Mouse (Mus musculus): Measurements from ENCODE around the gene Ninj1. TPM values are rescaled to one million over a fixed set of nuclear protein-coding genes. Genes with fewer than 3 reads are reported as not detected.

Gene Ninj1
- polyA plus RNA-seq, 1 experiment from 2014 or later: 54.5 TPM

Other genes with a start within 250 kb of the Ninj1 start
- gene Fam120a, start 219.5 kb upstream of the Ninj1 start, polyA plus RNA-seq (2014; fragmentation: Nextera tagmentation; extraction: Ambion mirVana): 47.3 and 48.1 TPM in 2 replicates
- 4.2 and 4.4 TPM in 2 replicates for gene Wnk2, start 39.5 kb upstream of the Ninj1 start, polyA plus RNA-seq (2014; fragmentation: Nextera tagmentation; extraction: Ambion mirVana)
- 48.5 and 57.0 TPM in 2 replicates for gene Card19, start 28.6 kb downstream of the Ninj1 start, polyA plus RNA-seq (2014; fragmentation: Nextera tagmentation; extraction: Ambion mirVana)
- gene Susd3, start 61.2 kb downstream of the Ninj1 start, polyA plus RNA-seq (2014; fragmentation: Nextera tagmentation; extraction: Ambion mirVana): 0.95 and 1.8 TPM in 2 replicates
- gene Fgd3, start 132.8 kb downstream of the Ninj1 start, polyA plus RNA-seq (2014; fragmentation: Nextera tagmentation; extraction: Ambion mirVana): 0.51 and 0.56 TPM in 2 replicates
- 24.2 and 26.0 TPM in 2 replicates for gene Bicd2, start 154.1 kb downstream of the Ninj1 start, polyA plus RNA-seq (2014; fragmentation: Nextera tagmentation; extraction: Ambion mirVana)
- gene Ippk, start 233.8 kb downstream of the Ninj1 start, polyA plus RNA-seq (2014; fragmentation: Nextera tagmentation; extraction: Ambion mirVana): 16.3 and 17.8 TPM in 2 replicates

Data from stomach, embryonic 14.5 days (tissue).